Mouse (Mus musculus): ENCODE measurements at regions not wholly inside any gene's neighbourhood (a gene's known extent, or its start where the extent isn't known, plus 50 kb on each side); places are given as distances from the start of the nearest gene placed in this dataset.

- Histone ChIP-seq H3K27me3 (no peaks in the 10 kb centered on the region), H3K4me1 (no peaks in the 10 kb centered on the region), H3K4me2 (replicated peaks) (no peak overlapping the region), H3K9me3 (no peaks in the 10 kb centered on the region), H3K4me3 (no peak overlapping the region), H3K27ac (no peak overlapping the region), H3K9ac (no peak overlapping the region), H3K36me3 (no peaks in the 10 kb centered on the region)
- no peak for ATAC-seq (ENCODE audit: low FRiP score, low read depth)
- 87% methylated on average over 3 of the region's 3 CpGs for WGBS
These were observed 210.9 kb upstream of the St8sia2 start for GRCm38 (mm10) chr7:74224378-74224777.

GRCm38 (mm10) chr7:74200661-74201060 lies 187.2 kb upstream of the St8sia2 start:
- Histone ChIP-seq H3K4me3 (no peak overlapping the region), H3K27me3 (no peaks in the 10 kb centered on the region), H3K9ac (no peak overlapping the region), H3K27ac (no peak overlapping the region), H3K9me3 (no peaks in the 10 kb centered on the region), H3K36me3 (no peaks in the 10 kb centered on the region), H3K4me2 (replicated peaks) (no peak overlapping the region), H3K4me1 (no peaks in the 10 kb centered on the region)
- no peak for ATAC-seq (ENCODE audit: low FRiP score, low read depth)
- WGBS, result 40% methylated on average over 4 of the region's 4 CpGs

GRCm38 (mm10) chr7:74198796-74199195 lies 185.3 kb upstream of the St8sia2 start:
- Histone ChIP-seq H3K36me3 (no peaks in the 10 kb centered on the region), H3K27ac (no peak overlapping the region), H3K4me1 (no peaks in the 10 kb centered on the region), H3K9ac (no peak overlapping the region), H3K4me2 (replicated peaks) (no peak overlapping the region), H3K4me3 (no peak overlapping the region), H3K9me3 (0 out of 2 replicates have a peak, but pooled peaks cover 4% of the 10 kb centered on the region), H3K27me3 (no peaks in the 10 kb centered on the region)
- no peak for ATAC-seq (ENCODE audit: low FRiP score, low read depth)
- WGBS, result 81% methylated on average over 6 of the region's 6 CpGs

- Histone ChIP-seq H3K9ac (no peak overlapping the region), H3K4me2 (replicated peaks) (no peak overlapping the region), H3K4me1 (no peaks in the 10 kb centered on the region), H3K27me3 (no peaks in the 10 kb centered on the region), H3K36me3 (no peaks in the 10 kb centered on the region), H3K9me3 (no peaks in the 10 kb centered on the region), H3K4me3 (no peak overlapping the region), H3K27ac (no peak overlapping the region)
- ATAC-seq (ENCODE audit: low FRiP score, low read depth), result no peak
These were observed 171.2 kb upstream of the St8sia2 start for GRCm38 (mm10) chr7:74184661-74185060.

- ATAC-seq (ENCODE audit: low FRiP score, low read depth), result no peak
- Histone ChIP-seq H3K27ac (no peak overlapping the region; the same call in 1 of the 2 replicates), H3K4me2 (replicated peaks) (no peak overlapping the region), H3K9me3 (no peaks in the 10 kb centered on the region), H3K4me1 (peaks cover 23% of the 10 kb centered on the region), H3K27me3 (no peaks in the 10 kb centered on the region), H3K36me3 (no peaks in the 10 kb centered on the region), H3K9ac (no peak overlapping the region), H3K4me3 (no peak overlapping the region)
- 34% methylated on average over 5 of the region's 5 CpGs for WGBS
These were observed 160.7 kb upstream of the St8sia2 start for GRCm38 (mm10) chr7:74174206-74174605.

GRCm38 (mm10) chr7:74173230-74173612 lies 159.7 kb upstream of the St8sia2 start:
- Histone ChIP-seq H3K4me2 (replicated peaks) (peak overlapping the region; percentile 31), H3K9me3 (no peaks in the 10 kb centered on the region), H3K9ac (no peak overlapping the region), H3K4me3 (no peak overlapping the region), H3K4me1 (peaks cover 23% of the 10 kb centered on the region), H3K27me3 (no peaks in the 10 kb centered on the region), H3K27ac (peak overlapping the region; percentile 72; the same call in 1 of the 2 replicates), H3K36me3 (no peaks in the 10 kb centered on the region)
- WGBS, result 5% methylated on average over 2 of the region's 2 CpGs
- ATAC-seq (ENCODE audit: low FRiP score, low read depth), result peak; percentile 72; the same call in 1 of the 2 replicates

GRCm38 (mm10) chr7:74172504-74173229 lies 159.2 kb upstream of the St8sia2 start:
- H3K4me1 ChIP-seq, result peaks cover 23% of the 10 kb centered on the region
- H3K36me3 ChIP-seq, result no peaks in the 10 kb centered on the region
- WGBS, result 45% methylated on average over 4 of the region's 4 CpGs
- no peaks in the 10 kb centered on the region for H3K9me3 ChIP-seq
- ATAC-seq (ENCODE audit: low FRiP score, low read depth), result peak; percentile 74; the same call in 1 of the 2 replicates
- H3K27ac ChIP-seq, result peak overlapping the region; percentile 40; the same call in 1 of the 2 replicates
- H3K4me2 ChIP-seq (replicated peaks), result peak overlapping the region; percentile 31; the same call in 1 of the 2 replicates
- no peaks in the 10 kb centered on the region for H3K27me3 ChIP-seq
- no peak overlapping the region for H3K9ac ChIP-seq
- H3K4me3 ChIP-seq, result no peak overlapping the region

- Histone ChIP-seq H3K36me3 (no peaks in the 10 kb centered on the region), H3K4me1 (no peaks in the 10 kb centered on the region), H3K4me2 (replicated peaks) (no peak overlapping the region), H3K27me3 (no peaks in the 10 kb centered on the region), H3K27ac (no peak overlapping the region), H3K9me3 (no peaks in the 10 kb centered on the region), H3K4me3 (no peak overlapping the region), H3K9ac (no peak overlapping the region)
- WGBS, result 44% methylated on average over 4 of the region's 4 CpGs
- ATAC-seq (ENCODE audit: low FRiP score, low read depth), result no peak
These were observed 138.1 kb upstream of the St8sia2 start for GRCm38 (mm10) chr7:74151590-74151989.

GRCm38 (mm10) chr7:74143236-74143635 lies 129.7 kb upstream of the St8sia2 start:
- Histone ChIP-seq H3K4me1 (no peaks in the 10 kb centered on the region), H3K9me3 (no peaks in the 10 kb centered on the region), H3K27me3 (no peaks in the 10 kb centered on the region), H3K36me3 (no peaks in the 10 kb centered on the region), H3K4me3 (no peak overlapping the region), H3K4me2 (replicated peaks) (no peak overlapping the region), H3K27ac (no peak overlapping the region), H3K9ac (no peak overlapping the region)
- no peak for ATAC-seq (ENCODE audit: low FRiP score, low read depth)
- 85% methylated on average over 3 of the region's 3 CpGs for WGBS

- Histone ChIP-seq H3K27me3 (no peaks in the 10 kb centered on the region), H3K36me3 (no peaks in the 10 kb centered on the region), H3K4me1 (no peaks in the 10 kb centered on the region), H3K4me2 (replicated peaks) (no peak overlapping the region), H3K27ac (no peak overlapping the region), H3K9me3 (no peaks in the 10 kb centered on the region), H3K4me3 (no peak overlapping the region), H3K9ac (no peak overlapping the region)
- ATAC-seq (ENCODE audit: low FRiP score, low read depth), result no peak
- WGBS, result 44% methylated on average over 6 of the region's 6 CpGs
These were observed 124.7 kb upstream of the St8sia2 start for GRCm38 (mm10) chr7:74138169-74138568.

GRCm38 (mm10) chr7:74130206-74130836 lies 116.8 kb upstream of the St8sia2 start:
- no peaks in the 10 kb centered on the region for H3K36me3 ChIP-seq
- no peaks in the 10 kb centered on the region for H3K9me3 ChIP-seq
- no peak overlapping the region for H3K9ac ChIP-seq
- H3K4me2 ChIP-seq (replicated peaks), result no peak overlapping the region
- H3K27ac ChIP-seq, result no peak overlapping the region
- no peak overlapping the region for H3K4me3 ChIP-seq
- H3K4me1 ChIP-seq, result 0 out of 2 replicates have a peak, but pooled peaks cover 5% of the 10 kb centered on the region
- ATAC-seq (ENCODE audit: low FRiP score, low read depth), result no peak
- H3K27me3 ChIP-seq, result no peaks in the 10 kb centered on the region
- 71% methylated on average over 8 of the region's 8 CpGs for WGBS

- peak; percentile 69 for ATAC-seq (ENCODE audit: low FRiP score, low read depth)
- 10% methylated on average over 2 of the region's 2 CpGs for WGBS
- H3K27ac ChIP-seq, result no peak overlapping the region; the same call in 1 of the 2 replicates
These were observed 98.6 kb upstream of the St8sia2 start for GRCm38 (mm10) chr7:74112071-74112470.

More at GRCm38 (mm10) chr7:74112071-74112470, 98.6 kb upstream of the St8sia2 start:
- H3K9me3 ChIP-seq, result no peaks in the 10 kb centered on the region
- no peaks in the 10 kb centered on the region for H3K27me3 ChIP-seq
- H3K4me3 ChIP-seq, result no peak overlapping the region
- no peak overlapping the region for H3K9ac ChIP-seq
- peaks cover 20% of the 10 kb centered on the region for H3K4me1 ChIP-seq
- no peaks in the 10 kb centered on the region for H3K36me3 ChIP-seq
- H3K4me2 ChIP-seq (replicated peaks), result no peak overlapping the region

Measured in limb, embryonic 13.5 days (tissue).